Mouse (Mus musculus) right cerebral cortex, postnatal 36 days (tissue): Measurements from ENCODE around the gene Zfp938.

Source experiments
- DNase-seq, 2 experiments: peaks; one replicate each; pipeline ENCODE4 v3.0.0; 2022; ENCODE audit warnings: low spot score in 2 of 2, mixed read lengths in 1 of 2

The Zfp938 gene

DNA sequence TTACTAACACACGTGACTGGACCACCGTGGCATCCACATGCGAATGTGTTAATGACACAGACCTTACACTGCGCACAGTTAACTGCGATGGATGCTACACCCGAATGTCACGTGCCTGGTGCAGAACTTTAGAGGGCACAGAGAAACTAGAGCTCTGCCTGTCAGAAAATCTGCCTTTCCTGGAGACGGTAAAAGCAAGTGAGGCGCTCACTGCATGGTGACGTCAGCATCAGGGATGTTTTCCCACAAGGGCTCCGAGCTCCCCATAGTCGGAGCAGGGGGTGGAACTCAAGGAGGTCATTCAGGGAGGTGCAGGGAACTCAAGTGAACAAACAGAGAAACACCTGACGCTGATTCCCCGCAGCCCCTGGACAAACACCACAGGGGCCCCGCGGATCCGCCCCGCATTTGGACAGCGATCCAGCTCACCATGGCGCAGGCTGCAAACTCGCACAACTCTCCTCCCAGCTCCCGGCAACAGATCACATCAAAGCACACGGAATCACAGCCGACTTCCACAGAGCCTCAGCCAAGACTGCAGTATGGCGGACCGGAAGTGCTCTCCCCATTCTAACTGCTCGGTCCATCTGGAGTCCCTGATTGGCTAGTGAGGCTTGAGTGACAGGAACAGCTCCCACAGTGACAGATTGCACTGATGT is at the start of gene Zfp938:
Gene Zfp938, minus strand, starts transcription at position 539 of the 659 bp plus-strand sequence.
- DNase-seq: peak; percentile 80 to 87

DNA sequence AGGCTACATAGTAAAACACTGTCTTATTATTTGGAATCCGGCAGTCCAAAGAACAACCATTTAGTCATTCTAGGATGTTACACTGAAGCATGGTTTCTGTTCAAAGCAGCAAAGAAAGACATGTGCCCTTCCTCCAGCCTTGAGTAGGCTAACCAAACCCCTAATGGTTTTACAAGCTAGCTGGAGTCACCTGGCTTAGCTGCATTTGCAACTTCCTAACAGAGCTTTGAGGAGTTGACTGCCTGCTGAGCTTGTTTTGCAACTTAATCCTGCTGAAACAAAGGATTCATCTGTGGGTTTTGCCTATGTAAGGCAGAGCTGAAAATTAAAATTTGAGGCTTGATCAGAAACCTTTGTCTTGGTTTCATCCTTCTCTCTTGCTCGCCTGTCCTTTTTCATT is 16.3 kb upstream of the Zfp938 start:
- no peak for DNase-seq

DNA sequence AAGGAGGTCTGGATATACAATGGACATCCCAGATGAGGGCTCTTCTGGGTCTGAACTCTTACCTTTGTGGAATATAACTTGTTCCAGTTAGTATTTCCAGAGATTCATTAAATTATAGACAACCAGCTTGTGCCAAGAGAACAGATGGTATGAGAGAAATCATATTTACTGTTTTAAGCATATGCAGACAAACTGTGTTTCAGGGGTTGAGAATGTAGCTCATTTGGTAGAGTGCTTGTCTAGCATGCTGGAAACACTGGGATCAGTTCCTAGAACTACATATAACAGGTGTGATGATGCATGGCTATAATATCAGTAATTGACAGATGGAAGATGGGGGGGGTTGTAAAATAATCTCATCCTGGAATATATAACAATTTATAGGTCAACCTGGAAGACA is 3.9 kb upstream of the Zfp938 start:
- no peak for DNase-seq

DNA sequence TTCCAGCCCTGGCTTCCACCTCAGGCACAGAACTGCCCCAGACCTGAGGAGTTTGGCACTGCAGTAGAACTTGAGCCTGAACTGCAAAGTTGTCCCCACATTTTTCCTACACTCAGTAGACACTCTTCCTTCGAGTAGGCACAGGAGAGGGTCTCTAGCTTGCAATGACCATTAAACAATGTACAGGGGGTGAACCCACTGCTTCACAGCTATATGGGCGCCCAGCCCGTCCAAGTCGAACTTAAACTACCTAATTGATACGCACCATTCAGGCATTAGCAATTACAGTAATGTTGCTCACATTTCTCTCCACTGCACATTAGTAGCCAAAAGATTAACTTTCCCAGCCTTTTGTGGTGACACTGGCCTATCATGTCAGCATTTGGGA is 315 bp upstream of the Zfp938 start:
- DNase-seq: no peak

DNA sequence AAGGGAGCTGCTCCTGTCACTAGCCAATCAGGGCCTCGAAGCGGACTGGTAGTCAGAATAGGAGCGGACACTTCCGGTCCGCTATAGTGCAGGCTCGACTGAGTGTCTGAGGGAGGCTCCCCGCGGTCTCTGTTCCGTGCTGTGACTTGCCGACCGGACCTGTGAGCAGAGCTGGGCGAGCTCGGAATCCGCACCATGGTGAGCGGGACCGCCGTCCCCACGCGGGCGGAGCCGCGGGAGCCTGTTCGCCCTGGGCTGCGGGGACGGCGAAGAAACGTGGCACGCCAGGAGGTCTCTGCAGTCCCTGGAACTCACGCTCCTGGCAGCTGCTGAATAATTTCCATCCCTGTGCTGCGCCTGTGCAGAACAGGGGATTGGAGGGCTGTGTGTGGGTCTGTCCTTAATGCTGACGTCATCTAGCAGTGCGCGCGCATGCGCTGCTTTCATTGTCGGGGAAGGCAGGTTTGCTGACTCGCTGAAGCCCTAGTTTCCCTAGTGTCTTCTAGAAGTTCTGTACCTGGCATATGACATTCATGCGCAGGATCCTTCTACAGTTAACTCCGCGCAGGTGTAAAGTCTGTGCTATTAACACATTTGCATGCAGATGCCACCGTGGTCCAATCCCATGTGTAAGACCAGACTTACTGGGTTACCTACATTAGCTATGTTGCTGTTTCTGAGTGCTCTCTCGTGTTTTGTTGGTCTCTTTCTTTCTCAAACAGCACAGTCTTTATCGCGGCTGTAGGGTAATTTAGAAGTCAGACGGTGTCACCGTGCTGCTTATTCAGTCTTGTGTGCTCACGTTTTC is 62.6 kb downstream of the Zfp938 start:
- DNase-seq: peak; percentile 85 to 89
